Mouse (Mus musculus): ENCODE results near the gene Tmem110. TPM values are rescaled to one million over a fixed set of nuclear protein-coding genes. Genes with fewer than 3 reads are reported as not detected.

Gene Tmem110
- polyA plus RNA-seq, 1 experiment from 2014 or later, result 22.6 TPM

DNA sequence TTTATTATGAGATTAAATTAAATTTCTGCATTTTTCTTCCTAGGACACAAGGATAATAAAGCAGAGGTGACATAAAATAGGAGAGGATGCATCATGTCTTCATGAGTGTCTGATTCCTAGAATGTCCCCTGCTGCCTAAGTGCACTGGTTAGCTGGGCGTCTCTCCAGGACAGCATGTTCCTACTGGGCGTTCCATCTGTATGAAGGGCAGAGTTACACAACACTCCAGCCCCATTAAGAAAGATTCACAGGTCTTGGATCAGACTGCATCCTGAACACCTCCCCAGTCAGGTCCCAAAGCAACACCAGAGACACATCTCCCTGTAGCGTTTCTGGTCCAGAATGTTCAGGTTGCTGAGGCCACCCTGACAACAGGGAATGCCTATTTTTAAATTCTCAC, 29.9 kb downstream of the Tmem110 start:
- H3K4me3 ChIP-seq (ENCODE audit: low read depth, low read length), result no peak overlapping the region
- WGBS, result 88% methylated on average over 3 of the region's 3 CpGs
- no peak overlapping the region for H3K9ac ChIP-seq (ENCODE audit: low read depth, low read length)
- DNase-seq (ENCODE audit: low spot score) (no peak), ATAC-seq (replicated peaks; ENCODE audit: low FRiP score) (no peak)
- no peaks in the 10 kb centered on the region for H3K27me3 ChIP-seq (replicated peaks; ENCODE audit: control insufficient read depth, insufficient read depth, low read length)
- no peak overlapping the region for H3K4me2 ChIP-seq
- no peaks in the 10 kb centered on the region for H3K36me3 ChIP-seq (ENCODE audit: control insufficient read depth, insufficient read depth, low read length)
- 0 out of 2 replicates have a peak, but pooled peaks cover 2% of the 10 kb centered on the region for H3K4me1 ChIP-seq (replicated peaks; ENCODE audit: control insufficient read depth, insufficient read depth, low read length)
- no peak overlapping the region for H3K27ac ChIP-seq (ENCODE audit: low read depth, low read length)
- no peaks in the 10 kb centered on the region for H3K9me3 ChIP-seq (ENCODE audit: control insufficient read depth, low read length)

DNA sequence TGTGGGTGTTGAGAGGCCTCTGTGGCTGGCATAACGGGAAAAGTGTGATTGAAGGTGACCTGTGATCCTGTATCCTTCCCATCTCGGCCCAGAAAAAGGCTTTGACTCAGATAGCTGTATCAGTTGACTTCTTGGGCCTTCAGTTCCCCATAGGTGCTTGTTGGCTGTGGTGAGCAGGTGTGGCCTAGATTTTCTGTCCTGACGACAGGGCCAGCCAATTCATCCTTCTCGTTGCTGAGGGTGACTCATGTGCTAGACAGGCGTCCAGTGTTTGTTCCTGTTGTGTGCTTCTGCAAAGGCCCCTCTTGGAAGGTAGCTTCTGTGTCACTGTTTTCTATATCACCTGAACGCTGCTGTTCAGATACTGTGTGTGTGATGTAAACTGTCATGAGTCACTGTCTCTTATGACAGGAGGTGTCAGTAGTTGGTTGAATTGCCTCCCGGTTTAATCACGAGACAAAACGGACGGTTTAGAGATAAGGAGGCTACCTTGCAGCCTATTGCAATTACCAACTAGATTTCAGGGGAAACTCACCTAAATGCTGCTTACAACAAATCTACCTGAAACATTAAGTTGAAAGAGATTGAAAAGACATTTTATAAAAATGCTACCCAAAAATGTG, 31.6 kb downstream of the Tmem110 start:
- H3K4me2 ChIP-seq, result no peak overlapping the region
- no peak for DNase-seq (ENCODE audit: low spot score)
- 0 out of 2 replicates have a peak, but pooled peaks cover 4% of the 10 kb centered on the region for H3K4me1 ChIP-seq (replicated peaks; ENCODE audit: control insufficient read depth, insufficient read depth, low read length)
- no peaks in the 10 kb centered on the region for H3K9me3 ChIP-seq (ENCODE audit: control insufficient read depth, low read length)
- no peak overlapping the region for H3K4me3 ChIP-seq (ENCODE audit: low read depth, low read length)
- H3K27ac ChIP-seq (ENCODE audit: low read depth, low read length), result no peak overlapping the region
- ATAC-seq (replicated peaks; ENCODE audit: low FRiP score), result no peak
- WGBS, result 70% methylated on average over 10 of the region's 10 CpGs
- no peak overlapping the region for H3K9ac ChIP-seq (ENCODE audit: low read depth, low read length)
- H3K27me3 ChIP-seq (replicated peaks; ENCODE audit: control insufficient read depth, insufficient read depth, low read length), result no peaks in the 10 kb centered on the region
- H3K36me3 ChIP-seq (ENCODE audit: control insufficient read depth, insufficient read depth, low read length), result no peaks in the 10 kb centered on the region

DNA sequence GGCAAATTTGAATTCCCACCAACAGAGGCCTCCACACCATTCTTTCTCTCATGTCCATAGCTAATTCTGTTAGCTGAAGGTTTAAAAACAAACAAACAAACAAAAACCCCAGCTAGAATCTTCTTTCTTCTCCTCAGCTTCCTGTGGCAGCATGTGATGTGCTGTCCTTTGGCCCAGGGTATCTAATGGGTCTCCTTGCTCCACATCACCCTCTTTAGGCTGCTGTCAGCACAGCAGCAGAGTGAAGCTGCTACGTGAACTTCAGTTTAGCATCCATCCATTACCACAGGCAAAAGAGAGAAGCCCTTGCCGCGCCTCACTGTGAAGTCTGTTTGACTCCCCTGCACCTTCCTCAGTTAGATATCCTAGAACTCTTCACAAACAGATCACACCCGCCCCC, 32.6 kb downstream of the Tmem110 start:
- no peaks in the 10 kb centered on the region for H3K9me3 ChIP-seq (ENCODE audit: control insufficient read depth, low read length)
- DNase-seq (ENCODE audit: low spot score), result no peak

DNA sequence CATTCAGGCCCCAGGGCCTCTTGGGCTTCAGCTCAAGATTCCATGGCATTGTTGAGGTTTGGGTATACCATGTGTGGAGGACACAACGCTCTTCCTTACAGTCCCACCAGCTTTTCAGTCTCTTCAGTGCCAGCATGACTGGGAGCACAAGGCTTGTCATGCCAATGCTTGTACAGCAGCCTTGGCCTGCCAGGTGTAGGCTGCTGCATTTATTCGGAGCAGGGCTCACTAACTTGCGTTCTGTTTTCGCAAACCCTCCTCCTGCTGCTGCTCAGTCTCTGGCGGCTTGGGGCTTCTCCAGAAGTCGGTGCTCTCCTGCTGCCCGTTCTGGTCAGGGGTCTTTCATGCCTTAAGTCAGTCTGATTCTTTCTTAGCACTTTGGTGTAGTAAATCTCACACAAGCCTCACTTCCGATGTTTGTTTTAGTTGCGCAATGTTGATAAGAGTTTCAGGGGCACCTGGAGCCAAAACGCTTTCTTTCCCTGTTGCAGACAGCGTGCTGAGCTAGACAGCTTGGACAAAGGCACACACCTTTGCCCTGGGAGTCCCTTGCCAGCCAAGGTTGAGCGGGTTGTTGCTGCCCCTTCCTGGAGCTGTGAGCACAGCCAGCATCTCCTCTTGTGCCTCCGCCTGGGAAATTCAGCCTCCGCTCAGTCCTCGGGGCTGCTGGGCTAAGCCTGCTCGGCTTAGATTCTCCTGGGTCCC, 36.2 kb downstream of the Tmem110 start:
- ATAC-seq (replicated peaks; ENCODE audit: low FRiP score) (0 out of 2 replicates have a peak, but pooled peaks have one; percentile 29), DNase-seq (ENCODE audit: low spot score) (no peak)
- Histone ChIP-seq H3K4me2 (peak overlapping the region; percentile 19; the same call in 1 of the 2 replicates), H3K9ac (ENCODE audit: low read depth, low read length) (no peak overlapping the region), H3K9me3 (ENCODE audit: control insufficient read depth, low read length) (no peaks in the 10 kb centered on the region), H3K36me3 (ENCODE audit: control insufficient read depth, insufficient read depth, low read length) (no peaks in the 10 kb centered on the region), H3K27me3 (replicated peaks; ENCODE audit: control insufficient read depth, insufficient read depth, low read length) (no peaks in the 10 kb centered on the region), H3K4me1 (replicated peaks; ENCODE audit: control insufficient read depth, insufficient read depth, low read length) (peaks cover 4% of the 10 kb centered on the region; the same call in 1 of the 2 replicates), H3K4me3 (ENCODE audit: low read depth, low read length) (no peak overlapping the region), H3K27ac (ENCODE audit: low read depth, low read length) (peak overlapping the region; percentile 50; the same call in 1 of the 2 replicates)
- WGBS, result 57% methylated on average over 16 of the region's 16 CpGs

More for the DNA sequence above, 32.6 kb downstream of the Tmem110 start:
- no peak overlapping the region for H3K4me2 ChIP-seq
- H3K27ac ChIP-seq (ENCODE audit: low read depth, low read length), result no peak overlapping the region
- peaks cover 4% of the 10 kb centered on the region; the same call in 1 of the 2 replicates for H3K4me1 ChIP-seq (replicated peaks; ENCODE audit: control insufficient read depth, insufficient read depth, low read length)
- H3K4me3 ChIP-seq (ENCODE audit: low read depth, low read length), result no peak overlapping the region
- H3K9ac ChIP-seq (ENCODE audit: low read depth, low read length), result no peak overlapping the region
- H3K27me3 ChIP-seq (replicated peaks; ENCODE audit: control insufficient read depth, insufficient read depth, low read length), result no peaks in the 10 kb centered on the region
- WGBS, result 63% methylated on average over 4 of the region's 4 CpGs
- no peaks in the 10 kb centered on the region for H3K36me3 ChIP-seq (ENCODE audit: control insufficient read depth, insufficient read depth, low read length)
- ATAC-seq (replicated peaks; ENCODE audit: low FRiP score), result no peak

DNA sequence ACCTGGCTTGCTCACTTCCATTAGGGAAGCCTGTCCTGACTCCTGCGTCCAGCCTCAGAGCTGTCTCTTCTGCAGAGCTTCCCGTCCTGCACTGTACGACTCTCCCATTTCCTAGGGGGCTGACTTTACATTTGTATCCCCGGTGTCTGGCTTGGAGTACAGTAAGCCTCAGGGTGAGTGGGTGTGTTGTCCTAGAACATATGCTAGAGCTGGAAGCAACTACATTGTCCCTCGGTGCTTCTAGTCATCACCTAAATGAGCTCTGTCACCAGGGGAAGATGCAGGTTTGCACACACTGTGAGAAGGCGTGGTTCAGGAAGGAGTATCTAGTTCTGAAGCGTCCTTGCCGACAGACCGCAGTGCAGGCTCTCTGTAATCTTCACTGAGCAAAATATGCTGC, 37.0 kb downstream of the Tmem110 start:
- Histone ChIP-seq H3K4me1 (replicated peaks; ENCODE audit: control insufficient read depth, insufficient read depth, low read length) (peaks cover 2% of the 10 kb centered on the region; the same call in 1 of the 2 replicates), H3K36me3 (ENCODE audit: control insufficient read depth, insufficient read depth, low read length) (no peaks in the 10 kb centered on the region), H3K9me3 (ENCODE audit: control insufficient read depth, low read length) (no peaks in the 10 kb centered on the region), H3K27ac (ENCODE audit: low read depth, low read length) (peak overlapping the region; percentile 50; the same call in 1 of the 2 replicates), H3K4me3 (ENCODE audit: low read depth, low read length) (no peak overlapping the region), H3K9ac (ENCODE audit: low read depth, low read length) (no peak overlapping the region; the same call in 1 of the 2 replicates), H3K4me2 (no peak overlapping the region), H3K27me3 (replicated peaks; ENCODE audit: control insufficient read depth, insufficient read depth, low read length) (no peaks in the 10 kb centered on the region)
- 80% methylated on average over 9 of the region's 9 CpGs for WGBS
- ATAC-seq (replicated peaks; ENCODE audit: low FRiP score) (no peak), DNase-seq (ENCODE audit: low spot score) (no peak)

DNA sequence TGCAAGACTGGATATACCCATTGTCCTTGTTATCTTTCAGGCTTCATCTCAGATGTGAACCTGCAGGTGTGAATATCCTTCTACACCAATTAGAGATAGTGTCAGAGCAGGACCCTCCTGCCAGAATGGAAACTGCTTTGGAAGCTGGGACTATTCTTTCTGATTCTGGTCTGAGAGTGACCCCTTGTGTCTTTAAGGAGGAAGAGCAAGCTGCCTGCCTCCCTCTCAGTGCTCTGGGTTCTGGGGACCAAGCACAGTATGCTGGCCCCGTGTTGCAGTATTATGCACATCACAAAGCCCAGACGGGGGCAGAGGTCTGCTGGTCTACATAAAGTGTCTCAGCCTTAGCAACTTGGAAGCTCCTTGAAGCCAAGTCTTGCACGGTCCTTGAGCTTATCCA, 39.9 kb downstream of the Tmem110 start:
- 68% methylated on average over 3 of the region's 3 CpGs for WGBS
- H3K27me3 ChIP-seq (replicated peaks; ENCODE audit: control insufficient read depth, insufficient read depth, low read length), result no peaks in the 10 kb centered on the region
- no peak overlapping the region for H3K9ac ChIP-seq (ENCODE audit: low read depth, low read length)
- H3K4me2 ChIP-seq, result no peak overlapping the region
- H3K4me3 ChIP-seq (ENCODE audit: low read depth, low read length), result no peak overlapping the region
- no peaks in the 10 kb centered on the region for H3K36me3 ChIP-seq (ENCODE audit: control insufficient read depth, insufficient read depth, low read length)
- DNase-seq (ENCODE audit: low spot score), result no peak
- no peaks in the 10 kb centered on the region for H3K9me3 ChIP-seq (ENCODE audit: control insufficient read depth, low read length)
- ATAC-seq (replicated peaks; ENCODE audit: low FRiP score), result no peak
- peaks cover 9% of the 10 kb centered on the region for H3K4me1 ChIP-seq (replicated peaks; ENCODE audit: control insufficient read depth, insufficient read depth, low read length)
- no peak overlapping the region for H3K27ac ChIP-seq (ENCODE audit: low read depth, low read length)

DNA sequence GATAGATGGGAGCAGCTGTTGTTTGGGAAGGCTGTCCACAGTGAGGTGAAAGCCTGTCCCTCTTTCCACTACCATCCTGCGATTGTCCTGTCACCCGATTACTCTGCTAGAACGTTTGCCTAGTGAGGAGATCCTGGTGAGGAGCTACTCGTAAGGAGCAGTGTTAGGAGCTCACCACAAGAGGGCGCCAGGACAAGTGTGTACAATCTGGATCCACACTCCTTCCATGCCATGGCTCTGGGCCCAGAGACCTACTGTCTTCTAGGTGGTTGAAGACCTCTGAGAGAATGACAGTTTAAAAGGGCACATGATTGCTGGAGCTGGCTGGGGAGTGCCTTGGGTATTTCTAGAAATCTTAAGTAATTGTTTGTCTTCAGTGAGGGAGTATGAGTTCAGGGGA, 41.7 kb downstream of the Tmem110 start:
- Histone ChIP-seq H3K4me2 (no peak overlapping the region), H3K27ac (ENCODE audit: low read depth, low read length) (no peak overlapping the region), H3K9me3 (ENCODE audit: control insufficient read depth, low read length) (no peaks in the 10 kb centered on the region), H3K36me3 (ENCODE audit: control insufficient read depth, insufficient read depth, low read length) (no peaks in the 10 kb centered on the region), H3K27me3 (replicated peaks; ENCODE audit: control insufficient read depth, insufficient read depth, low read length) (no peaks in the 10 kb centered on the region), H3K4me1 (replicated peaks; ENCODE audit: control insufficient read depth, insufficient read depth, low read length) (peaks cover 16% of the 10 kb centered on the region), H3K9ac (ENCODE audit: low read depth, low read length) (no peak overlapping the region), H3K4me3 (ENCODE audit: low read depth, low read length) (no peak overlapping the region)
- 30% methylated on average over 5 of the region's 5 CpGs for WGBS
- ATAC-seq (replicated peaks; ENCODE audit: low FRiP score), result peak; percentile 33; the same call in 1 of the 2 replicates
- peak; percentile 60 for DNase-seq (ENCODE audit: low spot score)

DNA sequence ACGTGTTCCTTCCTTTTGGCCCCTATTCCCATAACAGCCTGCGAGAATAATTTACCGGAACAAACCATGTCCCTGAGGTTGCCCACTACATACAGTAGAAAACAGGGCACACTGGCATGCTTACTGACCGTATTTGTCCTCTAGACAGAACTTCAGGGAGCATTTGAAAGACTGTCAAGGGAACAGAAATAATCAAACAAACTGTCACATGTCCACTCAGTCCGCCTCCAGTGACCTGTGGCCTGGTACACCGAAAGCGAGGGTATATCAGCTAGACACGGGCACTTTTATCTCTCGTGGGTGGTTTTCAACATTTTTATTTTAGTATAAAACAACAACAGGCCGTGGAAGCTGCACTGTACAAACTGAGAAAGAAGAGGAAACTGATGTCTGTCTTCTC, 43.4 kb downstream of the Tmem110 start:
- Histone ChIP-seq H3K36me3 (ENCODE audit: control insufficient read depth, insufficient read depth, low read length) (peaks cover 3% of the 10 kb centered on the region; the same call in 1 of the 2 replicates), H3K9me3 (ENCODE audit: control insufficient read depth, low read length) (no peaks in the 10 kb centered on the region), H3K4me1 (replicated peaks; ENCODE audit: control insufficient read depth, insufficient read depth, low read length) (peaks cover 20% of the 10 kb centered on the region), H3K4me3 (ENCODE audit: low read depth, low read length) (no peak overlapping the region), H3K9ac (ENCODE audit: low read depth, low read length) (no peak overlapping the region), H3K27me3 (replicated peaks; ENCODE audit: control insufficient read depth, insufficient read depth, low read length) (no peaks in the 10 kb centered on the region), H3K4me2 (no peak overlapping the region), H3K27ac (ENCODE audit: low read depth, low read length) (no peak overlapping the region)
- WGBS, result 75% methylated on average over 10 of the region's 10 CpGs
- DNase-seq (ENCODE audit: low spot score), result no peak
- ATAC-seq (replicated peaks; ENCODE audit: low FRiP score), result no peak

Data from liver, embryonic 11.5 days (tissue).